Mouse (Mus musculus) cerebellum, adult 9-11 months (tissue): ENCODE measurements around the gene Dhrs9.
"Not testable (repeated sequence)": the region's sequence is repeated elsewhere in the genome, so short reads cannot be mapped to it uniquely, and the experiment has no call there.

Experiments used
- DNase-seq: peaks from one replicate; pipeline ENCODE4 v3.0.0; 2022

Dhrs9 gene

DNA sequence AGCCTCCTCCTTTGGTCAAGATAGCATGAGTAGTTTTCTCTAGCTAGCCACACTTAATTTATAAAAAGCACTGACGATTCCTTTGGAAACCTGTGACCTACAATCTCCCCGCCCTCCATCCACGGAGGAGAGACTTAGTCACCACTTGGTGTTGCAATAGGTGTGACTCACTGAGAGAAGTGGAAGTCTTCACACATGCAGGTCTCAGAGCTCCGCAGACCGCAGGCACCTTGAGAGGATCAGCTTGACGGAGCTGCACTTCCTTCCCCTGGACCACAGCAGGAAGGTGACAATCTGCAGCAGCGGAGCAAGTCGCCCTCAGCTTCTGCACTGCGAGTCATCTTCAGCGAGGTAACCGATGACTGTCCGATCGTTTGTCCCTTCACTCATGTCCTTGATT is at the start of gene Dhrs9:
Dhrs9 (plus strand) TSS at position 165 of the 400 bp plus-strand sequence.
- DNase-seq, result no peak

DNA sequence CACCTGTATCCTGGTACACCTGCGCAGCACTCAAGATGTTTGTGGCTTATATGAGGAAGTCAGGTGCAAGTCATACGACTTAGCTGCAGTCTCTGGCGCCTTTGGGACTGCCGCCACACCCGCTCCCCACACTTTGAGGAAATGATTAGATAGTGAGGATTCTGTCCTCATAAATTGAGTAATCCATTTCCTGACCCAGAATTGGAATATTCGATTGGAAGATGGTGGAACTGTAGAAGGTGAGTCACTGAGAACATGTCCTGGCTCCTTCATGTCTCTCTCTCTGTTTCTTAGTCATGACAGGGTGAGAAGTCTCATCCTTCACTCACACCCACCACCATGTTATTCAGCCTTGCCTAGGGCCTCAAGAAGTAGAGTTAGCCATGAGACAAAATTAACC is 48.7 kb upstream of the Dhrs9 start:
- DNase-seq, result not testable (repeated sequence)

DNA sequence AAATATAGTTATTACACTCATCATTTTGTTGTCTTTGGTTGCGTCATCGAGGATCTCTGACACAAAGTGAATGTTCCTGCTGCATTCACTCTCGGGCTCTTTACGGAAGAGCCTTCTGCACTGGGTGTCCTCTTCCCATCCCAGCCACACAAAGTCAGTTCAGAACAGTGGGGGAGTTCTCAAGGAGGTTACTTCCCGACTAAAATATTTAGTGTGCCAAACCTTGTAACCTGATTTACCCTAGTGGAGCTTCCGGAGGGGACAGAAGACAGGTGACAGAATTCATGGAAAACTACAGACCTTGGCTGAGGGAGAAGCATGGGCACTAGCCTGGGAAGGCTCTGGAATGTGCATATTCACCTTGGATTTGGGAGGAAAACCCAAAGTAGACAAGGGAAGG is 38.7 kb upstream of the Dhrs9 start:
- no peak for DNase-seq

DNA sequence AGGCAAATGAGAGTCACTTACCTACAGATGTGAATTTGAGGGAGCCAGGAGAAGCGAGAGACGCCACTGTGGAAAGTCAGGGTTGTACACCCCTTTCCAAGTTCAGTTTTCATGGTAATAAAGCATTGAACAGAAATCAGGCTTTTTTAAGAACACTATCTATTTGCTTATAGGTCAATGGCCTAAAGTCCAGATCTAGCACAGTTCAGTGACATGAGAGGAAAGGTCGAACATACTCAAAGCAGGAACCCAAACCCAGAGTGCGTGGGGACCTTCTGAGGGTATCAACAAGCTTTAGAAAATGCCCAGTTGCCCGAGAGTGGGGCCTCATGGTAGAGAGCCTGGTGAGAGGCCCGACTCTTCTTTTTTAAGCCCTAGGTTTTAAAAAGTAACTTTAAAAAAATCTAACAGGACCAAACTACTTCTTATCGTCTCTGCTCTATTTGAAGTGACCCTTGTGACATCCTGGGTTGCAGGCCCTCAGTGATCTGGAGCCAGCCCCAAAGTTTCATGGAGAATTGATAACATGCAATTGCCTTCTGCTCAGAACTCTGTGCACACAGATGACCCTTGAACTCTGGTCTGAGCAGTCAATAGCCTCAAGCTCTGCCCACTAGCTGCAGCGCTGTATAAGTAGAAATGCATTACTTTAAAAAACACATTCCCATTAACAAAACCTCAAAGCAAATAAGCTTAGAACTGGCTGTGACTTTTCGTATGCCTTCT is 37.6 kb upstream of the Dhrs9 start, which contains the start of gene Abcb11:
Abcb11 (minus strand) TSS at position 121 of the 726 bp plus-strand sequence.
- no peak for DNase-seq

DNA sequence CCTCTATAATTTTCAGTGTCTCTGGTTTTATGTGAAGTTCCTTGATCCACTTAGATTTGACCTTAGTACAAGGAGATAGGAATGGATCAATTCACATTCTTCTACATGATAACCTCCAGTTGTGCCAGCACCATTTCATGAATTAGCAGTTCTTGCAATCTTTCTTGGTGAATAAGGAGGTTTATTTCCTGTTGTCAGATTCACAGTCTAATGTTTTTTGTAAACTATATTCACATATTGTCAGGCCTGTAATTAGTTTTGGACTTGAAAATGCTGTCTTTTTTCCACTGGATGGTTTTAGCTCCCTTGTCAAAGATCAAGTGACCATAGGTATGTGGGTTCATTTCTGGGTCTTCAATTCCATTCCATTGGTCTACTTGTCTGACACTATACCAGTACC is 24.8 kb upstream of the Dhrs9 start:
- DNase-seq, result not testable (repeated sequence)

DNA sequence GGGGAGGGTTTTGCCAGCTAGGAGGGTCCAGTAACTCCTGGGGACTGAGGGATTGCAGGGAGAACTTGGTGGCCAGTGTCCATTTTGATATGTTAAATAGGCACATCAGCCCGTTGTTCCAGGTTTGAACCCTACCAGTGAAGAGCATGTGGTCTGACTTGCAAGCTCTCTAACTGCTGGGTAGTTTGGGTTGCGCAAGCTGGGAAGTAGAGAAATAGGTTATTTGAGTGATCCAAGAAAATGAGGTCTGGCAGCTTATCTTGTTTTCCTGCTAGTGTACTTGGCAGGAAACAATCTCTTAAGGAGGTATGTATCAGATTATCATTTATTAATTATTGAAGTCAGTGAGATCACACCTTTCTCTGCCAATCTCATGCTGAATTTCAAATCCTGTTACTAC is 15.4 kb upstream of the Dhrs9 start:
- DNase-seq, result no peak

DNA sequence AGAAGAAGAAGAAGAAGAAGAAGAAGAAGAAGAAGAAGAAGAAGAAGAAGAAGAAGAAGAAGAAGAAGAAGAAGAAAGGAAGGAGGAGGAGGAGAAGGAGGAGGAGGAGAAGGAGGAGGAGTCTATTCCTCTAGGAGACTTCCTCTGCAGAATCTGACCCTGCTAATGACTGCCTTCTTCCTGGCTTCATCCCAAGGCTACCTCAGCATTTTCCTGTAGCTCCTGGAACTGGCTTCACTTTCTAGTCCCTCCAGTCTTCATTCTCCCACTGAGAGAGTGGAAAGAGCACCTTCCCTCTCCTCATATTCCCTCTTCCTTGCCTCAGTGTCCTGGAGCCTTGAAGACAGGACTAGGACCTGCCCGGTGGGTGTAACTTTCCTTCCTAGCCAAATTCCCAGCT is 15.0 kb upstream of the Dhrs9 start:
- no peak for DNase-seq

DNA sequence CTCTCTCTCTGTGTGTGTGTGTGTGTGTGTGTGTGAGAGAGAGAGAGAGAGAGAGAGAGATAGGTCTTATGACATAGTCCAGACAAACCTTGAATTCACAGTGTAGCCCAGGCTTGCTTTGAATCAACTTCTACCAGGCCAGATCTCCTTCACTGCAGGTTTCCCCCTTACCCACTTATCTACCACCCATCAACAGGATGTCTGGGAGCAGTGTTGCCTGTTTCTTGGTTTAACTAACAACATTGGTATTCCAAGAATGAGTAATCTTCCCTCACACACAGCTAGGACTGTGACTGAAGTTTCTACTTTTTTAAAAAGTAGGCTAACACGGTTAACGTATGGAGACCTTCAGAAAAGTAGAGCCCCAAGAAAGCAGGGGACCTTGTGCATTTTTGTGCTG is 3.5 kb upstream of the Dhrs9 start:
- no peak for DNase-seq

DNA sequence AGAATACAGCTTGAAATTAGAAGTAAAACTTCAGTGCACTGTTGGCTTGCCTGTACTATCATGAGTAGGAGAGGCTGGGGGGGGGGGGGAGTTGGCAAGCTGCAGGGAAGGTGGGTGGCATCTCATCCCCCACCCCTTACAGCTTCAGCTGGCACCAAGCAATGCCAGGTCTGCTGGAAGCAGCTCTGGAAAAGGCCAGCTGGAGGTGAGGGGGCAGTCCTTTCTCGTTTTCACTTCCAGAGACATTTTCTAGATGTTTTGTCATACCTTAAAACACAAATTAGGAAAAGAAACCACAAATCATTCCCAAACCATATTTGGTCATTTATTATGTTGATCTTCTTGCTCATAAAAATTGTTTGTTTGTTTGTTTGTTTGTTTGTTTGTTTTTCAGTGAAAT is 444 bp upstream of the Dhrs9 start:
- DNase-seq, result no peak

DNA sequence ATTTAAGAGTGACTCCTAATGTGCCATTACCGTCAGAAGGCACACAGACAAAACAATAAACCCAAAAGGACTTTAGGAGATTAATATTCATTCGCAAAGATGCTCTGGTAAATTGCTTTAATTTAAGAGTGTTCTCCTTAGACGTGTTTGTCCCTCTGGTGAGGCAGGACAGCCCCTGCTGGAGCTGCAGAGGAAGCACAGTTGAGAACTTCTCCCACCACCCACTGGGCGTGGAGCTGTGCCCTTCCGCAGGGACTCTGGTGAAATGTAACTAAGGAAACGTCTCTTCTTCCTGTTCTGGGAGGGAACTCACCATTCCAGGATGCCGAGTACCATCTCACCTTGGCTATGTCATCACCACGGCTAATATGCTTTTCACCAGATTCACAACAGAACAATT is 1.5 kb downstream of the Dhrs9 start:
- DNase-seq, result no peak

DNA sequence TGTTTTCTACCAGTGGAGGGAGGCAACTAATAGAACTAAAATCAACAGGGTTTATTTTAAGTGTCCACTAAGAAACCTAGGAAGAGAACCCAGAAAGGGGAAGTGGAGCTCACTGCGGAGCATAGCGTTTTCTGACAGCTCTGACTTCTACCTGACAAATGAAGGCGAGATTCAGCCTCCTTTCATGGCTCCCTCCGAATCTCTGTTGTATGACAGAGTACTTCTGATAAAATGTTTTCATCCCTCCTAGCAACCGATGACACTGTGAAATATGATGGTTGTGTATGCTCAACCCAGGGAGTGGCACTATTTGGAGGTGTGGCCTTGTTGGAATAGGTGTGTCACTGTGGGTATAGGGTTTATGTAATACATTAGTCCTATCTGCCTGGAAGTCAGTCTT is 2.6 kb downstream of the Dhrs9 start:
- DNase-seq, result no peak

DNA sequence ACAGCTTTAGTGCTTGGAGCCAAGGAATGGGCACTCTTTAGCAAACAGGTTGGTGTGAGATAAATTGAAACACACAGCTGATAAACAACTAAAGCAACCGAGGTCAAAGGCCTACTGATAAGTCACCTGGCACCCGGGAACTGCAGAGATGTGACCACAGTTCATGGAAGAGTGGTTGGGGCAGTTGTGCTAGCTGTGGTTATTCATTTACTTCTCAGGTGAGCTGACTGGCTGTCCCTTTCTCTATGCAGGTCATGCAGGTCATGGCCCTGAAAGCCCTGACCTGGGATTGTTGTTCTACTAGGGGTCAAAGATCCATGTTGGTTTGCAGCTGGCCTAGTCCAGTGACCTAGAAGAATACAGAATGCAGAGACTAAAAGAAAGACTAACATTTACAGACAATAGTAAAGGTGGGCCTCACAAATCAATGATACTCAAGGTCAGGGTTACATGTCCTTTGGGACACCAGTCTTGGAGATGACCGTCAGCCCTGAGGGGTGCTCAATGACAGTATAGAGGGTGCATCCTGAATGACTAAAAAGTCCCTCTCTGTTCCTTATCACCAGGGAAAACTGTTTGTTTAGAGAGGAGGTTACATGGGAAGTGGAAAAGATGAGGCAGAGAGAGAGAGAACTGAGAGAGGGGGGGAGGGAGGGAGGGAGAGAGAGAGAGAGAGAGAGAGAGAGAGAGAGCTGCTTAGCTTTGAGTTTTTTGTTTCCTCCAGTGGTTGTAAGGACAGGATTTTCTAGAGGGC is 6.0 kb downstream of the Dhrs9 start:
- no peak for DNase-seq

DNA sequence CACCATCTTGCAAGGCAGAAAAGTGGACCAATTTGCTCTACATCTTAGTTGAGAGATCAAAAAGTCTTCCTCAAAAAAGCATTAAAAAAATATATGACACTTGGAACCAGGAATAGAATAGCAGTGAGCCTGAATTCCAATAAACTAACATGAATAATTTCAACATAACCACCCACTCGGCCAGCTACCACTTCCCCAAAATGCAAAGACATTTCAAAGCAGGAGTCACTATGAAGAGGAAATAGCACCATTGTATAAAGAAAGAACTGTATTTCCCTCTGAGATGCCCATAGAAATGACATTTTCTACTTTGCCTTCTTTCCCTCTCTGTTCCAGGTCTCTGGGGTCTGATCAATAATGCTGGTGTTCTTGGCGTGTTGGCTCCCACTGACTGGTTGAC is 13.7 kb downstream of the Dhrs9 start:
- no peak for DNase-seq

DNA sequence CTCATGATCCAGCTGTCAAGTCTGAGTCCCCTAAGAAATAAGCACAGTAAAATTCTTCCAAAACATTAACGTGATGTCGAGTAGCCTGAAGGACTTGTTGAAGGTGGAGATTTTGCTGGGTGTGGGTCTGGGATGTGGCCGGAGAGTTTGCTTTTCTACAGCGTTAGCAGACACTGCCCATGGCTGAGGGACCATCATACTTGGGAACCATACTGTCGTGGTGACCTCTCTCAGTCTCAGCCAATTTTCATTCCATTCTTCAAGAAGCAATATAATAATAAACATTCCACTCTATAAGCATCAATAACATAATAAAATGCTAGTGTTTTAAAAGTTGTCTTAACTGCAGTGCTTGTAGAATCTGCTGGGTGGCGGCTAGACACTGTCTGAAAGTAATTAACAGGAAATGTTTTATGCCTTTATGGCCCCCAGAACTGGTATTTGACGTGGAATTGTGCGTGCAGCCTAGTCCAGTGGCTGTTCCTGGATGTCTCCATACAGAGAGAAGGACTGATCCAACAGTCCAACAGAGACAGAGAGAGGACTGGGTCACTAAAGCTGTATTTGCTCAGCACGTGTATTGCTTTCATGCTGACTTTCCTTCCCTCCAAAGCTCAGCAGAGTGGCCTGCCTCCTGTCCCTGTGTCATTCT is 15.5 kb downstream of the Dhrs9 start:
- no peak for DNase-seq

DNA sequence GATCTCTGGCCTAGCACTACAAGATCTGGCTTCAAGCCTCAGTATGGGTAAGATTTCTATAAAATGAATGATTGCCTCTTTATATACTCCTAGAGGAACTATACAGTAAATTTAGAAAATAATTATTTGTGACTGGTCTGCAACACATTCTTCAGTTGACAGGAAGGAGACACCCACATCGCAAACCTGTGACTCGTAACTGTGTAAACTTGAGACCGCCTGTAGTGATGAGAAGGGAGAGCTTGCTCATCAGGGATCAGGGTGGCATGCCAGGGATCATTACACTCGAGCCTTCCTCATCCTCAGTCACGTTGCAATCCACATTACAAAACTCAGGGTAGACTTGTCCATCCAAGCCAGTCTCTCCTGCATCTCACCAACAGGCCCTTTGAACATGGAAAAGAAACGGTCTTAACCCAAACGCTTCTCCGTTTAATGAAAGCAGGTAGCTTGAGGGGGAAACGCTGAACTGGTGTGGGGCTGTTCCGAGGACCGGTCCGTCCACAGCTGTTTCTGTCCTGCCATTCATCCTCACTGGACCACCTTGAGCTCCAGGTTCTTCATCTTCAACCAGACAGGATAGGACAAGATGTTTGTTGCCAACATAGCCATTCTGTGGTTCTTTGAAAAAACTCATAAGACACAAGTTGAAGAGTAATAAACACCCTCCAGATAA is 16.7 kb downstream of the Dhrs9 start:
- DNase-seq, result no peak

DNA sequence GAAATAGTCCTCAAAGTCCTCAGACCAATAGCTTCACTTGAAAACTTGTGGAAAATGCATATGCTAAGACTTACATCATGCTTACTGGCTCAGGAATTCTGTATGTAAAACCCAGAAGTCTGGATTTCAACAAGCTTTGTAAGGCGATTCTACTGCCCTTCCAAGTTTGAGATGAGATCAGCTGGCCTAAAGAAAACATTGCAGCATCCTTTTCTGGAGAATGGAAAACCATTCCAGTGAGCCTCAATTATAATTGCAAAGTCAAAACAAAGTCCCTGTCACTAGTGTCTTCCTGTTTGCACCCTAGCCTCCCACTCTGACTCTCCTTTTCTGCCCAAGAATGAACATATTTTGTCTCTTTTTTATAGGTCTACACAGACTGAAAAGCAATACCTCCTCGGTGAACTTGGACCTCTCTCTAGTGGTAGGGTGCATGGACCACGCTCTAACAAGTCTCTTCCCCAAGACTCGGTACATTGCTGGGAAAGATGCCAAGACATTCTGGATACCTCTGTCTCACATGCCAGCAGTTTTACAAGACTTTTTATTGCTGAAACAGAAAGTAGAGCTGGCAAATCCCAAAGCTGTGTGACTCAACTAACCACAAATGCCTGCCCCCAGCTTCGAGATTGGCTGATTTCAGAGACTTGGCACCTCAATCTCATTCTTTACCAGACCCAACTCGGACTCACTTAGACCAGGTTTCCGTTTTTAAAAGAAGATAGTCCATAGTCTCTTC is 20.8 kb downstream of the Dhrs9 start:
- DNase-seq, result no peak

DNA sequence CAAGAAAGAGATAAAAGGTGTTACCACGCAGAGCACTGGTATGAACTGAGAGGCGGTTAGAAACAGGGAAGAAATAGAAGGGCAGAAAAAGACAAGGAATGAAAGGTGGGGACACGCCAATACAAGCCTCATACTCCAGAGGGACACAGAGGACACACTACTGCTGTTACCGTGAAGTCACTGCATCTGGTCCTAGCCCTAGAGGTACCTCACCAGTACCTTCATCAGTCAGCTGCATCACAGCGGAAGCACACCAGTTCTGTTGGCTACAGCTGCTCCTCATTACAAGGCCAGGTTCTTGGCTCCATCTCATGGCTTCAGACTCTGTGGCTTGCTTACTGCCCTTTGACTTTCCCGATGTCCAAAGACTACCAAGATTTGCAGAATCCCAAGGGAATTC is 21.6 kb downstream of the Dhrs9 start:
- no peak for DNase-seq

DNA sequence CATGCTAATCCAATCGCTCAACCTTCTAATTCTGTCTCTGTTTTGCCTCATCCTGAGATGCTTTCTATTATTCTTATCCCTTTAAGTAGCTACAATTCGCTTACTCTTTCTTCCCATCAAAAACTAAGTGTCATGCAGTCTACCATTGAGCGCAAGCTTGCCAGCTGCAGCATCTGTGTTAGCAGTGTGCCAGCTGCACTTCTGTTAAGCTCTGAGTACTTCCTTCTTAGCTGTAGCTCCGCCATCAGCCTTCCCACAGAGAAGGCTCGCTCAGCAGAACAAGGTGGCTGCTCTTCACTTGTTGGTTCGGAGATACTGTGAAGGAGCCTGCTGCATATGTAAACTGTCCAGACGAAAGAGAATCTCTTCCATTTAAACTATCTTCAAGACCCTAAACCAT is 22.1 kb downstream of the Dhrs9 start:
- DNase-seq, result no peak

DNA sequence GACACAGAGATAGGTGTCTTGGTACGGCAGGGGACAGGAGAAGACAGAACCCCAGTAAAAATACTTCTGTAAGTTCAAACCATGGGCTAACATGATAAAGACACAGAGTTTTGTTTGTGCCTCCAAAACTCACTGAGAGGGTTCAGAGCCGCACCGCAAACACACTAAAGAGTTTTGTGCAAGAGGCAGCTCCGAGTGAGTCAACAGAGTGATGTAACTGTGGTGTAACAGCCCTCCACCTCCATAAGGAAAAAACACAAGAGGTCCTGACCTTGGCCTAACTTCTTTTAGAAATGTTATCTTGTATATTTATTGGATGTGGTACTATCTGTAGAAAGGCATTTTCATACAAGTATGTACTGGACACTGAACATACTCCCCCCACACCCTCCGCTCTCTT is 25.4 kb downstream of the Dhrs9 start:
- DNase-seq, result no peak

DNA sequence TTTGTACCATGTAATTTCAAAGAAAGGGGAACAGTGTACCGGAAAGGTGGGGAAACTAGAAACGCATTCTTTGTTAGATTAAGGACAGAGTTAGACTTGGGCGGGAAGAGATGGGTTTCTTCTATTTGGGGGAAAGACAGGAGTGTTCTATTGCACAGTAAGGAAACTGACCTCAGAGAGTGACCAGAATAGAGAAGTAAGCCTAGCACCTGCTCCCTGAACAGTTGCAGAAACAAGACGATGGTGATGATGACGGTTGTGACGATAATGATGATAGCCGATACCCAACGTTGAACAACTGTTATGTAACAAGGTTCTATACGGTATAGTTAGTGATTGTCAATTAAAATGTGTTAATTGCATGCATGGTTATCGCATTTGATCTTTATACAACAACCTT is 34.3 kb downstream of the Dhrs9 start:
- no peak for DNase-seq

DNA sequence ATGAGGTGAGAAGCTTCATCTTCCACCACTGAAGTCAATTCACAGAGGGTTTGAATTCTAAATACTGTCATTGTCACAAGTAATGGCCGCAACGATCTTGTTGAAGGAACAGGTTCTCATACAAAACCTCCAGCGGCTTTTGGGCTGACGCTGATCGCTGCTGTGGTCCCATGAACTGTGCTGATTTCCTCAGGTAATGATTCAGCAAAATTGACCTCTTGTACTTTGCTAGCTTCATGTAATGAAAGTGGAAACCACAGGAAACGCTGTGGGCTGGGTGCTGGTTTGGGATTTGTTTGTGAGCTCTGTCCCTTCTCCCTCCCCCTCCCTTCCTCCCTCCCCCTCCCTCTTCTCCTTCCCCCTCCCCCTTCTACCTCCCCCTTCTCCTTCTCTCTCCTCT is 34.8 kb downstream of the Dhrs9 start:
- no peak for DNase-seq

DNA sequence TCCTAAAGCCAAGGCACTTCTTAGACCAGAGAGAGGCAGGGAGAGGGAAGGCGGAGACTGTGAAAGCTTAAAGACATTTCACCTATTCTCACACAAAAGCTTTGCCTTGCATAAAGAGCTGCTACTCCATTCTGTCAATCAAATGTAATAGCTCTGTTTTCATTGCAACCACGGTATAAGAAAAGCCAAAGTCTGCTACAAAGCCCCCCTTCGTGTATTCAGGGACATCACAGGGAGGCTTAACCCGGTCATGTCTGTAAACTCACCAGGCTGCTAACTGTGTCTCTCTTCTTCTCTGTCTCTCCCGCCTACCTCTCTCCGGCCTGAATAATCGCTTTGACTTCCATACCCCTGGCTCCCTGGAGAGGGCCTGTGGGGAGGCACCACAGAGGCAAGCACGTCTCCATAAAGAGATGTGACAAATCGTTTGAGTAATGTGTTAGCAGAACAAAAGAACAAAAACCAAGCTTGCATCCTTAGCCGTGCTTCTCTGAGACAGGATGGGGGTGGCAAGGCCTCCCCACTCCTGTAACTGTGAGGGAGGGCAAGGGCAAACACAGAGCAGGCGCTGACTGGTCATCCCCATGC is 38.1 kb downstream of the Dhrs9 start:
- no peak for DNase-seq
